Mouse (Mus musculus): Measurements from ENCODE around the gene S100a10.
"Not testable (repeated sequence)": the region's sequence is repeated elsewhere in the genome, so short reads cannot be mapped to it uniquely, and the experiment has no call there.

The S100a10 gene

GRCm38 (mm10) chr3:93554981-93555877, at the start of gene S100a10:
TSS of gene S100a10 (plus strand) at chr3:93555080.
- DNase-seq: peak; percentile 3 to 10

- DNase-seq: no peak
These were observed 48.7 kb upstream of the S100a10 start for GRCm38 (mm10) chr3:93505960-93506863.

- DNase-seq: no peak
These were observed 48.0 kb upstream of the S100a10 start for GRCm38 (mm10) chr3:93506881-93507325.

- DNase-seq: no peak
These were observed 45.6 kb upstream of the S100a10 start for GRCm38 (mm10) chr3:93509301-93509700.

GRCm38 (mm10) chr3:93511036-93511435, 43.8 kb upstream of the S100a10 start:
- DNase-seq: no peak

- no peak for DNase-seq
These were observed 43.1 kb upstream of the S100a10 start for GRCm38 (mm10) chr3:93511801-93512200.

GRCm38 (mm10) chr3:93512386-93513101, 42.3 kb upstream of the S100a10 start:
- no peak for DNase-seq

- DNase-seq: no peak
These were observed 40.3 kb upstream of the S100a10 start for GRCm38 (mm10) chr3:93514628-93515027.

- no peak for DNase-seq
These were observed 37.5 kb upstream of the S100a10 start for GRCm38 (mm10) chr3:93517343-93517742.

GRCm38 (mm10) chr3:93519856-93520329, 35.0 kb upstream of the S100a10 start:
- DNase-seq: no peak

- DNase-seq: no peak
These were observed 34.3 kb upstream of the S100a10 start, which contains the start of gene S100a11 for GRCm38 (mm10) chr3:93520330-93521193. TSS of gene S100a11 (plus strand) at chr3:93520488.

GRCm38 (mm10) chr3:93521462-93522057, 33.3 kb upstream of the S100a10 start:
- no peak for DNase-seq

- peak; percentile 11 to 19 for DNase-seq
These were observed 32.3 kb upstream of the S100a10 start for GRCm38 (mm10) chr3:93522611-93523010.

- no peak for DNase-seq
These were observed 27.6 kb upstream of the S100a10 start for GRCm38 (mm10) chr3:93527300-93527699.

GRCm38 (mm10) chr3:93528807-93529206, 26.1 kb upstream of the S100a10 start:
- DNase-seq: no peak

- no peak for DNase-seq
These were observed 17.8 kb upstream of the S100a10 start for GRCm38 (mm10) chr3:93537068-93537576.

GRCm38 (mm10) chr3:93538486-93538885, 16.4 kb upstream of the S100a10 start:
- DNase-seq: no peak

GRCm38 (mm10) chr3:93541501-93541900, 13.4 kb upstream of the S100a10 start:
- no peak for DNase-seq

GRCm38 (mm10) chr3:93544170-93544569, 10.7 kb upstream of the S100a10 start:
- not testable (repeated sequence) for DNase-seq

GRCm38 (mm10) chr3:93547099-93547648, 7.7 kb upstream of the S100a10 start:
- DNase-seq: peak; percentile 39 to 54

Measured in cerebellum, adult 18-20 months (tissue).